Mouse (Mus musculus) left cerebral cortex, adult 11 months (tissue): ENCODE results near the gene Srebf2.

Experiments used
- DNase-seq: peaks from one replicate; pipeline ENCODE4 v3.0.0; 2022; ENCODE audit warnings: low spot score

Srebf2 gene

DNA sequence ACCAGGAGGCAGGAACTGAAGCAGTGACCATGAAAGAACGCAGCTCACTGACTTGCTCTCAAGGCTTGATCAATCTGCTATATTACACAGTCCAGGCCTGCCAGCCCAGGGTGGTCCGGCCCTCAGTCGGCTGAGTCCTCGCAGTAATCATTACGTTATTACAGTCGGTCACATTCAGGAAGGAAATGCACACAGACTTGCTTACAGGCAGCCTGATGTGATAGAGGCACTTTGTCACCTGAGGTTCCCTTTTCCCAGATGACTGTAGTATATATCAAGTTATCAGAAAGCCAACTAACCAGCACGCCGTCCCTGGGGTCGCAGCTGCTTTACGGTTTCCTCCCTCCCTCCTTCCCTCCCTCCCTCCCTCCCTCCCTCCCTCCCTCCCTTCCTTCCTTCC is 9.9 kb downstream of the Srebf2 start:
- no peak for DNase-seq

DNA sequence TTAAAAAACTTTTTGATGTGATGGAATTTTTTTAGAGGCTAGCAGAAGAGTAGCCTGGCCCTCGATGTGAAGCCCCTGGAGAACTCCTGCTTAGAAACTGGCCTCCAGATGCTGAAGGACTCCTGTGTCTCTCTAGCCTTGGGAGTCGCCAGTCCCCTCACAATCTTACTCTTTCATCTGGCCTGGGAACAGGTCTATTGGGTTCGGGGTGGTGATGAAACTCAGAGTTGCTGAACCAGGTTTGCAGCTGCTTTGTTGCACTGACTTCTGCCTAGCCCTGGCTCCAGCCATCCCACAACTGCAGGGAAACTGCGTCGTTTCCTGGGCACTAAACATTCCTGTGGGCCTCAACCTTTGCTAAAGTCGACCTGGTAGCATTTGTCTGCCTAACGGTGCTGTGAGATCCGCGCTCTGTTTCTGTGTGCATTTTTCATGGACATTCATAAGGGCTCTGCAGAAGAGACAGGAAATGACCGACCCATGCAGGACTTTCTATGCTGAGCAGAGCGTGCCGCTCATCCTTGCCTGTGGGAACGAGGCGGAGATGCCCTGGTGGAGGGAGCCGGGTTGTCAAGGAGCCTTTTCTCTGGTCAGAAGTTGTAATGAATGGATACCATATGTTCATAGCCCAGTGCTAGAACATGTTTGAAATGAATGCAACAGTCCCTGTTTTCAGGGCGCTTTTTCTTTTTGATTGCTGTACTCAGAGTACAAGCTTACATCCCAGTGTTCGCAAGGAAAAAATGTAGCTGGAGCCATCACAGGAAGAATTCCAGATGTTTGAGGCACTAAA is 11.5 kb downstream of the Srebf2 start:
- DNase-seq, result no peak

DNA sequence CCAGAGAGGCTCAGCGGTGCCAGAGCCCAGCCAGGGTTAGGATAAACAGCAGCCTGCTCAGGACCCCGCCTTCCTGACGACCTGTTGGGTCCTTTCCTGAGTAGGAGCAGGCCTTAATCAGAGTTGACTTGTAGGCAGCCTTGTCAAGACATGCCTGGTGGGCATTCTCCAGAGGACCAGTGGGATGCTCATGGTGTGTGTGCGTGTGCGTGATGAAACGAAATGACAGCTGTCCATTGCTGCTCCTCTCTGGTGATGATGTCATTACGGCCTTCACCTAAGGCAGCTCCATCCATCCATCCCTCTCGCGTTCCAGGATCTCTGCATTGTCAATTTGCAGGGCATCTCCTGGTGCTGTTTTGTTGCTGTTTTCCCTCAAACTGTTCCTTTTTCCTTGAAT is 12.5 kb downstream of the Srebf2 start:
- no peak for DNase-seq

DNA sequence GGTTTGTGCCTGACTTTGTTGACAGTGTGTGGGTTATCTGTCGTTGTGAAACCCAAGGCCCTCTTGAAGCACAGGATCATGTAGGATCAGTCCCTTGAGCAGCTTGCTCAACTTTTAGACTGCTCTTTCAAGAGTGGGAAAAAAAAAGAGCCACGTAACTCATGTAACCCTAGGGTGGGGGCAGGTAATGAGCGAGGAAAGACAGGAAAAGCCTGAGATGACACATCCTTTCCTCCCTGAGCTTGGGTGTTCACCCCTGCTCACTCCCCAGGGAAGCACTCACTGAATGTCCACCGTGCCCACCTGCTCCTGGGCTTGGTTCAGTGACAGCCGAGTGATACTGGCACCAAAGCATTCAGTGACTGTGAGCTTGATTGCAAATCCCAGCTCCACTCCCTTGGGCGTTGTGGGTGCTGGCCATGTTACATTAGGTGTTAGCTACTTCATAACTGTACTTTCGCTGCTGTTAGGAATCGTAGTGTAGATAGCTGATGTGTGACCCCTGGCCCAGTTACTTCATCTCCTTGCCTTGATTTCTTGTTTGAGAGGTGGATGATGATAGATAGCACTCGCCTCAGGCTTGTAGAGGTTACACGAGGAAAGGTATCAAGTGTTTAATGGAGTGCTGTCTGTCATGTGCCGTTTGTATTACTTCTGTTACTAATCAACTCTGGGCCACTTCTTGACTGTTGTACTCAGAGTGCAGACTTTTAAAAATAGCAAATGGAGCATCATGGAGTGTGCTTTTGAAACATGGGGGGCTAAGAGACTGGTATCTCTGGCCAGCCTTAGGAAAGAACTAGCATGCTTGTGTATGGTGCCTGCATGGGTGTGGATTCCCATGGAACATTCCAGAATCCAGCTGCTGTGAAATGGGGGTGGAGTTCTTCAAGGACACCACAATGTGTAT is 14.0 kb downstream of the Srebf2 start:
- no peak for DNase-seq

- DNase-seq, result no peak
Measured at GRCm38 (mm10) chr15:82161965-82162600, 15.1 kb downstream of the Srebf2 start.

DNA sequence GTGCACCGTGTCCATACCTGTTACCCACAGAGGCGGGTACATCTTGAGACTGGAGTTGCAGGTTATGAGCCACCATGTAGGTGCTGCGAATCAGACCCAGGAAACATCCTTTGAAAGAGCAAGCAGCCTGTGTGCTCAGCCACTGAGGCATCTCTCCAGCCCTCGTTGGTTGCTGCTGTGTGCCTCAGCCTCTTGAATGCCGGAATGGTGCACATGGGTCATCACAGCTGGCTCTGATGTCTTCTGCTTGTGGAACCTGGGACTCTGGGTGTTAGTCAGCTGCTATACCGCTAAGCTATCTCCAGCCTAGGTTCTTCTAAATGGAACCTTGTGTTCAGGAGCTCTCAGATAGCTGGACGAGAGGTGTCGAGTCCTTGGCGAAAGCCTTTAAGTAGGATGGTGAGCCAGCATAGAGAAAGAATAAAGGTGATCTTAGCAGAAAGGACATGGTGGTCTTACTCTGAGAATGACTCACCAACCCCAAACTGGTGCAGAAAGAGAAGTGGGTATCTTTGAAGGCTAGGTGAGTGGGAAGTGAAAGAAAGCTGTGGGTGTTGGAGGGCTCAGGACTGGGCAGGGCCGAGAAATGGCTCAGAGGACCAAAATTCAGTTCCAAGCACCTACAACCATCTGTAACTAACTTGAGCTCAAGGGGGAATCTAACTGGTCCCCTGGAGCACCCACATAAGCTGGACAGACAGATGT is 16.5 kb downstream of the Srebf2 start:
- no peak for DNase-seq

- DNase-seq, result no peak
Measured at GRCm38 (mm10) chr15:82164061-82164399, 17.0 kb downstream of the Srebf2 start.

DNA sequence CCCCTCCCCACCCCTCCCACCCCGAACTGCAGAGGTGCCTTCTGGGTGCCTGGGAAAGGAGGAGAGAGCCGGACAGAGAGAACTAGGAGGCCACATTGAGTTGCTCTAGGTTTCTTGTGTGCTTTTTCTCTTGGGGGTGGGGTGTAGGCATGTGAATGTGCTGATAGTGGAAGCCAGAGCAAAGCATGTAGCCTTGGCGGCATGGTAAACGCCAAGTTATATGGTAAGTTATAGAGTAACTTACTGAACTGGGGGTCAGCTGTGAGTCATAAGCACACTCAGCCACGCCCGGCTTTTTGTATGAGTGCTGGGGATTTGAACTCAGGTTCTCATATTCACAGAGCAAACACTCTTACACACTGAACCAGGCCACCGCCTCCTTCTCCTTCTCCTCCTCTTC is 17.5 kb downstream of the Srebf2 start:
- DNase-seq, result no peak

DNA sequence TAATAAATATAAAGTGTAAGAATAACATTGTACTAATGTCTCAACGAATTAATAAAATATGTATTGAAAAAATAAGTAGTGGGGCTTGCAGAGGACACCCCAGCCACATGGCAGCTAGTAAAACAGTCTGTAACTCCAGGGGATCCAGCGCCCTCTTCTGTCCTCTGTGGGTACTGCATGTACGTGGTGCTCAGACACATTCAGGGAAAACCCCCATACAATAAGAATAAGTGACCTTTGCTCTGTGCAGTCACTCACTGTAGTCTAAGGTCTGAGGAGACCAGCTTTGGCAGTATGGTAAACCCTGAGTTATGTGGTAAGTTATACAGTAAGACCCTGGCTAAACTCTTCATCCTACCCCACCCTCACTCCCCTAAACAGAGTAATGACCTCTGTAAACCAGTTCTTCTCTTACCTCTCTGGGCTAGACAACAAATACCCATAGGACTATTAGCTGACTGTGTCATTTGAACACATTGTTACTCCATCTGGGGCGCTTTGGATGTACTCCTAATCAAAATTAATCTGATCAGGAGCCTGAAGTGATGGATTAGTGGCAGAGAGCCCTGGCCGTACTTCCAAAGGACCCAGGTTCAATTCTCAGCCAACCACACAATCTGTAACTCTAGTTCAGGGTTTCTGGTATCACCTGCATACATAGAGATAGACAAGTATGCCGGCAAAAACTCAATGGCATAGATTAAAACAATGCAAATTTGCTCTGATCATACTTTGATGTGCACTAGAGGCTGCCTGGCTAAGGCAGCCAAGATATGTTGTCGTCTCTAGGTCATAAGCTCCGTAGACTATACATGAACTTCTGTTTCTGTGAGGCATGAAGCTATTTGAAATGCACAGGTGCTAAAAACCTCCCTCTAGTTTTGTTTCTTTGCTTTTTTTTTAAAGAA is 18.6 kb downstream of the Srebf2 start:
- peak; percentile 61 for DNase-seq

- DNase-seq, result no peak
Measured at GRCm38 (mm10) chr15:82166240-82167100, 19.5 kb downstream of the Srebf2 start.

DNA sequence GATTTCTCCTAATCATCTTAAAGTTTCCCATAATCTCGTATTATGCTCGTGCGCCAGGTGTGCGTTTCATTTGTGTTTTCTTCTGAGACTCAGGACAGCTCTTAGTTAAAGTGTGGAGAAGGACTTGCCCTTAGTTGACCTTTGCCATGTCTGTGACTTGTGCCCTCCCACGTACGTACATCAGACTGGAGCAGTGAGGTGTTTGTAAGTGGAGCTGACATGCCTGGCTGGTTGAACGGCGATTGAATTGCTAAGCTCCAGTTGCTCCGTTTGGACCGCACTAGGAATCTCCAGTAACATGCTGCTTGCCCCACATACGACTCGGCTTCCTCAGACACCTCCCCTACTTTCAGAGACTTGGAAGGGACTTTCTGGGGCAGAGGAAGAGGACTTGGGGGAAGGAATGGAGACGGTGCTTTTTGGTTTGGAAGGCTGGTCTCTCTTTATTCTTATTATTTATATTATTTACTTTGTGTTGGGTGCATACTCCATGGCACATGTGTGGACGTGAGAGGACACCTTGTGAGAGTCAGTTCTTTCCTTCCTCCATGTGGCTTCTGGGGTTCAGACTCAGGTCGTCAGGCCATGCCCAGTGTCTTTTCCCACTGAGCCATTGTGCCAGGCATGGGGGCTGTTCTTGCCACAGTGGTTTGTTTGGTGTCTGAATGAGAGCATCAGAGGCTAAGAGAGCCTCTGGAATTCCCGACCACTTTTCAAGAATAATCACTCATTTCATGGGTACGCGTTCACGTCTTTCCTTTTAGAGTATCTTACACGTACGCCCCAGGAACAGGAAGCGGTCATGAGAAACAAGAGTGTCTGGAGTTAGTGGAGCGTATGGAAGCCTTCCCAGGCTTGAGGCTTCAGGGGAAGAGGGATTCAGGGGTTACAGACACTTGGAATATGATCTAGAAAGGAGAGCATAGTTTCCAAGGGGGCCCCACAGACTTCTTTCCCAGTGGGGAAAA is 20.5 kb downstream of the Srebf2 start:
- no peak for DNase-seq

DNA sequence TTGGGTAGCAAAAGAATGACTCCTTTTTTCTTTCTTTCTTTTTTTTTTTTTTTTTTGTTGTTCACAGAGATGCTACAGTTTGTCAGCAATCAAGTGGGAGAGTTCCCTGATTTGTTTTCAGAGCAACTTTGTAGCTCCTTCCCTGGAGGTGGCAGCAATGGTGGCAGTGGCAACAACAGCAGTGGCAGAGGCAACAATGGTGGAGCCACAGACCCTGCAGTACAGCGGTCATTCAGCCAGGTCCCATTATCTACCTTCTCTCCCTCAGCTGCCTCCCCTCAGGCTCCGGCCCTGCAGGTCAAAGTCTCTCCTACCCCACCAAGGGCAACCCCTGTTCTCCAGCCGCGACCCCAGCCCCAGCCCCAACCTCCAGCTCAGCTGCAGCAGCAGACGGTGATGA is 22.7 kb downstream of the Srebf2 start:
- no peak for DNase-seq

GRCm38 (mm10) chr15:82170437-82171377 is 23.7 kb downstream of the Srebf2 start:
- no peak for DNase-seq

DNA sequence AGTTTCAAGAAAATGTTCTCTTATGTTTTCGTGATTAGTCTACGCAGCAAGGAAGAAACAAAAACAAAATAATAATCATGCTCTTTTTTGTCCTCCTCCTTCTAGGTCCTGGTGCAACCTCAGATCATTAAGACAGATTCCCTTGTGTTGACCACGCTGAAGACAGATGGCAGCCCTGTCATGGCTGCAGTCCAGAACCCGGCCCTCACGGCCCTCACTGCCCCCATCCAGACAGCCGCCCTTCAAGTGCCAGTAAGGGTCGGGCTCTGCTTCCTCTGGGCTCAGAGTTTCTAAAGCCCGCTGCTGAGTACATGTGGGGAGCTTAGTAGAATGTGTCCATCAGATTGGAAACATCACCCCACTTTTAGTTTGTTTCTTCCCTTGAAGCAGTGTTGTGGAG is 25.7 kb downstream of the Srebf2 start:
- no peak for DNase-seq

GRCm38 (mm10) chr15:82175091-82175490 is 28.1 kb downstream of the Srebf2 start:
- DNase-seq, result no peak

GRCm38 (mm10) chr15:82177743-82178290 is 30.8 kb downstream of the Srebf2 start:
- DNase-seq, result no peak

- no peak for DNase-seq
Measured at GRCm38 (mm10) chr15:82181131-82181530, 34.1 kb downstream of the Srebf2 start.
